Mouse (Mus musculus) hindlimb bud, embryonic 11.5 days (tissue): ENCODE measurements around the gene Mn1.

Experiments used
- DNase-seq: peaks from one replicate; pipeline ENCODE4 v3.0.0-alpha.2; 2012; ENCODE audit warnings: low read depth, low spot score; ENCODE audit errors: extremely low spot score

Gene Mn1

GRCm38 (mm10) chr5:111473425-111473824 lies 56.3 kb downstream of the Mn1 start:
- no peak for DNase-seq

- DNase-seq, result no peak
Measured at GRCm38 (mm10) chr5:111475721-111476120, 58.6 kb downstream of the Mn1 start.

- DNase-seq, result no peak
Measured at GRCm38 (mm10) chr5:111476141-111476540, 59.0 kb downstream of the Mn1 start.

GRCm38 (mm10) chr5:111485907-111486306 lies 68.7 kb downstream of the Mn1 start:
- DNase-seq, result no peak

DNA sequence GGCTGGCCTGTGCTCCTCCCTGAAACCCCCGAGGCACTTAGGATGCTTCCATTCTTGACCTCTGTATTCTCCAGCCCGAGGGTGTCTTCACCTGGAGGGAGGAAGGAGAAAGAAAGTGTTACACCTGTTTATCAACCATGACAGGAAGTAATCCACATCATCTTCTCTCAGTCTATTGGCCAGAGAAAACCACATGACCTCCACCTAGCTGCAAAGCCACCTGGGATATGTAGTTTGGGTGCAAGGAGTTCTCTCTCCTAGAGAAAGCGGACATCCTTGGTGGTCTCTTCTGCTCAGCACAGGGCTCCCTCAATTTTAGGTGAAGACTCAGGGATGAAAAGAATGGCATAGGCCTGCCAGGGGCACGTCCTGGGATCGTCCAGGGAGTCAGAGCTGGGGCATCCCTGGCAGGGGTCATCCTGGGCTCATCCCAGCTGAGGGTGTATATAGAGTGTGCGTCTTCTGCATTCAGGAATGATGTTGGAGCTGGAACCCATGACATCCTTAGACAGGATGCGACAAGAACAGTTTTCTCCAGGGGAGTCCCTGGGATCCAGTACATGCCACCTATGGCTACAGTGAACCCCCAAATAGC lies 72.0 kb downstream of the Mn1 start:
- no peak for DNase-seq

GRCm38 (mm10) chr5:111490599-111490998 lies 73.4 kb downstream of the Mn1 start:
- DNase-seq, result no peak

DNA sequence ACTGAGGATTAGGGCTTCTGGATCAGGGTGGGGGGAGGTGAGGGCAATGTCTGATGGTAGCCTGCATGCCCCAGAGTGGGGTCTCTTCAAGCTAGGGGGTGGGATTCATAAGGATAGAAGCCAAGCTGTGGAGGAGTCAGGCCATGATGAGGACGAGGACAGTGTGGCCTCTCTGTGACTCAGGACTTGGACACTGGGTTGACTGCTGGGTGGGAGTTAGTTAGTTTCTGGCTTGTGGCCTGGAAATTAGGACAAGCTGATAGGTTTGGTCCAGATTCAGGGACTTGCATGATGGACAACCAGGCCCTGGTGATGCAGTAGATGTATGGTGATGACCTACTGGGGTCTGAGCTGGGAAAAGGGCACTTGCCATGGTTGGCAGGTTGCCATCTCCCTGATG lies 74.3 kb downstream of the Mn1 start:
- DNase-seq, result no peak

DNA sequence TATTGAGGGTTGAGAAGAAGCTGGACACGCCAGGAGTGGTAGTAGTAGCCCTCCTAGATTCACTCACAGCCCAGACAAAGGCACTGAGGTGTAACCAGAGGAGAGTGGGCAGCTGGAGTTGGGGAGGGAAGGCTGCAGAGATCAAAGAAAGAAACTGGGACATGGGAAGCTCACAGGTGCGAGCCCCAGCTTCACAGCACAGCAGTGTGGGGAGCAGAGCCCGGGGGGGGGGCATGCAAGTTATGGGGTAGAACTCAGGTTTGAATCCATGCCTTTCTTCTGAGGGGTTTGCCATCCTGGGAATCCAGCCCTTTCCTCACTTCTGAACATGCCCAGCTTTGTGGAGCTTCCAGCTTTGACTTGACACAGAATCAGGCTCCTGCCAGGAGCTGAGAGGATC lies 82.9 kb downstream of the Mn1 start:
- no peak for DNase-seq

DNA sequence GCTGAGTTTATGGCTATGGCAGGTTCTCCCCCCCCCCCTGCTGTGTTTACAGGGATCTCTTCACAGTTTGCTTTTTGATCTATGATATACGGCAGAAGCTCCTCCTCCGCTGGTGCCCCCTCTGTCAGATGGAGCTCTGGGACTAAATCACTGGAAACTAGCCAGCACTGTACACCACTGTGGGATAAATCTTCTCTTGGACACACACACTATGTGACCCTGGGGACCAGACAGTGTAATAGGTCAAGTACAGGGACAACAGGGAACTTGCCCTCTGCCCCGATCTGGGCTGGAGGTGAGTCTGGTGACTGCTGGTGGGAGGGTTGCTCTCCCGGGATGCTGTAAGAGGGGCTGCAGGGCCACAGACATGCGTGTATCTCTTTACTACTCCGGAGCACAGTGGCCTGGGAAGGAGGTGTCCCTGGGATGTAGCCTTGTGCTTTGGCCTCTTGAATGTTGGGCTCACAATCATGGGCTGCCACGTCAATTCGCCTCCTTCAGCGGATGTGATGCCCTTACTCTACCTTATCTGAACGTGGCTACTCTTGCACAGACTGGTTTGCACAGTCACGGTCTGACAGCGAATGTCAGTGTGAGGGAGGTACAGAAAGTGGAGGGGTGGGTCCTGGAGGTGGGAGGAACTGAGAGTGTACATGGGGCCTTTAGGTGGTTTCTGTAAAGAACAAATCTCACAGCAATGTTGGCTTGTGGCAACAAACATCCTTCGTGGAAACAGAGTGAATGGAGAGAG lies 84.7 kb downstream of the Mn1 start:
- DNase-seq, result no peak

- no peak for DNase-seq
Measured at GRCm38 (mm10) chr5:111505241-111505640, 88.1 kb downstream of the Mn1 start.

DNA sequence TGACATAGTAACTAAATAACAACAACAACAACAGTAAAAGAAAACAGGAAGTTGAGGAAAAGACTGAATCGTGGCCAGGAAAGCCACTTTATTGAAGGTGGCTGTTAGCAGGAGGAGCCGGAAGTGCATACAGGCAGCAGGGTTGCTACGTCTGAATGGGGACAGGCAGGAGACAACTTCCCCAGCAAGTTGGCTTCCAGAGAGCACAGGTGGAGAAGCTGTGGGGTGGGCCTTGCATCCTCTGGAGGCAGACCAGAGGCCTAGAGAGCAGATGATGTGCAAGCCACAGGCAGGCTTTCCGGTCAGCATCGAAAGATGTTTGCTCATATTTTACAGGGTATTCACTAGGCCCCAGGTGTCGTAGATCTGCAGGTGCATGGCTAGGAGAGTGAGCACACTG lies 88.7 kb downstream of the Mn1 start:
- no peak for DNase-seq

DNA sequence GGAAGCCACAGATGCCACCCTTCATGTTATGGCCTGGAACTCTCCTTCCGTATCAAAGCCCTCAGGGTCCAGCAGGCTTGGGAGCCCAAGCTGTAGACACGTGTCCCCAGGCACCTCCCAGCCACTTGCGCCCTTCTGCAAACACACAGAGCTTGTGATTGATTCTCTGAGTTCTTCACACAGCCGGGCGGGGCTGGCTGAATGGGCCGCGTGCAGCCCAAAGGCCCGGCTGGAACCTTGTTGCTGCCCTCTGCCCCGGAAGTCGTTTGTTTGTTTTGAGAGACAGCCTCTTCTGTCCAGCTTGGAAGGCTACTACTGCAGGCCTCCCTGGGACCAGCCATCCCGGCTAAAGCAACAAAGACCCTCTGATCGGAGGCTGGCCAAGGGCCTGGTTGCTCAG lies 89.2 kb downstream of the Mn1 start:
- no peak for DNase-seq
